Mouse (Mus musculus): Measurements from ENCODE around the gene Rab20.
"Not testable (repeated sequence)": the region's sequence is repeated elsewhere in the genome, so short reads cannot be mapped to it uniquely, and the experiment has no call there.

Gene Rab20

GRCm38 (mm10) chr8:11479591-11479990, 1.1 kb upstream of the Rab20 start:
- no peak for DNase-seq

GRCm38 (mm10) chr8:11478807-11479527, 457 bp upstream of the Rab20 start:
- DNase-seq, result no peak

GRCm38 (mm10) chr8:11477178-11477553, 1.3 kb downstream of the Rab20 start:
- no peak for DNase-seq

- DNase-seq, result peak; percentile 66
These were observed 2.0 kb downstream of the Rab20 start for GRCm38 (mm10) chr8:11476338-11477177.

- DNase-seq, result no peak
These were observed 2.6 kb downstream of the Rab20 start for GRCm38 (mm10) chr8:11475876-11476275.

- DNase-seq, result no peak
These were observed 3.1 kb downstream of the Rab20 start for GRCm38 (mm10) chr8:11475397-11475796.

- no peak for DNase-seq
These were observed 5.4 kb downstream of the Rab20 start for GRCm38 (mm10) chr8:11473072-11473471.

GRCm38 (mm10) chr8:11471309-11471708, 7.2 kb downstream of the Rab20 start:
- DNase-seq, result no peak

- DNase-seq, result no peak
These were observed 7.8 kb downstream of the Rab20 start for GRCm38 (mm10) chr8:11470694-11471093.

GRCm38 (mm10) chr8:11469095-11469494, 9.4 kb downstream of the Rab20 start:
- peak; percentile 56 for DNase-seq

- DNase-seq, result not testable (repeated sequence)
These were observed 12.0 kb downstream of the Rab20 start for GRCm38 (mm10) chr8:11466528-11466927.

- no peak for DNase-seq
These were observed 12.9 kb downstream of the Rab20 start for GRCm38 (mm10) chr8:11465619-11466018.

- no peak for DNase-seq
These were observed 13.9 kb downstream of the Rab20 start for GRCm38 (mm10) chr8:11464707-11464964.

GRCm38 (mm10) chr8:11463889-11464706, 14.4 kb downstream of the Rab20 start:
- no peak for DNase-seq

- DNase-seq, result no peak
These were observed 15.0 kb downstream of the Rab20 start for GRCm38 (mm10) chr8:11463541-11463888.

GRCm38 (mm10) chr8:11462641-11463040, 15.9 kb downstream of the Rab20 start:
- no peak for DNase-seq

GRCm38 (mm10) chr8:11461847-11462246, 16.7 kb downstream of the Rab20 start:
- DNase-seq, result no peak

GRCm38 (mm10) chr8:11460934-11461333, 17.6 kb downstream of the Rab20 start:
- no peak for DNase-seq

- peak; percentile 39 for DNase-seq
These were observed 19.5 kb downstream of the Rab20 start for GRCm38 (mm10) chr8:11459016-11459415.

GRCm38 (mm10) chr8:11457981-11458836, 20.3 kb downstream of the Rab20 start:
- DNase-seq, result no peak

- DNase-seq, result no peak
These were observed 21.2 kb downstream of the Rab20 start for GRCm38 (mm10) chr8:11457278-11457677.

- no peak for DNase-seq
These were observed 24.3 kb downstream of the Rab20 start for GRCm38 (mm10) chr8:11454228-11454627.

GRCm38 (mm10) chr8:11452974-11453373, 25.5 kb downstream of the Rab20 start:
- DNase-seq, result no peak
